Mouse (Mus musculus): ENCODE results near the gene Kcnd3. TPM values are rescaled to one million over a fixed set of nuclear protein-coding genes. Genes with fewer than 3 reads are reported as not detected.

Gene Kcnd3
- polyA plus RNA-seq, 1 experiment: 5.0 TPM

GRCm38 (mm10) chr3:105436383-105436782 lies 15.7 kb upstream of the Kcnd3 start:
- Histone ChIP-seq H3K4me3 (ENCODE audit: insufficient read depth, low read depth, low read length) (no peak overlapping the region), H3K4me1 (ENCODE audit: control insufficient read depth, insufficient read depth, low read length) (no peaks in the 10 kb centered on the region), H3K36me3 (ENCODE audit: control insufficient read depth, insufficient read depth, low read length) (no peaks in the 10 kb centered on the region), H3K27ac (ENCODE audit: insufficient read depth, low read depth, low read length) (no peak overlapping the region), H3K27me3 (replicated peaks; ENCODE audit: control insufficient read depth, insufficient read depth, low read length) (no peaks in the 10 kb centered on the region)
- TF ChIP-seq POLR2A (IDR thresholded peaks at IDR 0.05; ENCODE audit: low read depth, low read length): no peak
- no peak for TF ChIP-seq CTCF (conservative IDR thresholded peaks at IDR 0.05; ENCODE audit: insufficient read depth, insufficient read length, low read depth, low read length)
- no peak for DNase-seq
- 55% methylated on average over 2 of the region's 2 CpGs for WGBS

GRCm38 (mm10) chr3:105436971-105437370 lies 15.2 kb upstream of the Kcnd3 start:
- TF ChIP-seq POLR2A (IDR thresholded peaks at IDR 0.05; ENCODE audit: low read depth, low read length) (no peak), CTCF (conservative IDR thresholded peaks at IDR 0.05; ENCODE audit: insufficient read depth, insufficient read length, low read depth, low read length) (no peak)
- H3K4me1 ChIP-seq (ENCODE audit: control insufficient read depth, insufficient read depth, low read length): no peaks in the 10 kb centered on the region
- no peaks in the 10 kb centered on the region for H3K27me3 ChIP-seq (replicated peaks; ENCODE audit: control insufficient read depth, insufficient read depth, low read length)
- WGBS: 78% methylated on average over 11 of the region's 11 CpGs
- H3K27ac ChIP-seq (ENCODE audit: insufficient read depth, low read depth, low read length): no peak overlapping the region
- DNase-seq: no peak
- H3K4me3 ChIP-seq (ENCODE audit: insufficient read depth, low read depth, low read length): no peak overlapping the region
- no peaks in the 10 kb centered on the region for H3K36me3 ChIP-seq (ENCODE audit: control insufficient read depth, insufficient read depth, low read length)

GRCm38 (mm10) chr3:105440873-105441495 lies 11.1 kb upstream of the Kcnd3 start:
- 72% methylated on average over 4 of the region's 4 CpGs for WGBS
- Histone ChIP-seq H3K27ac (ENCODE audit: insufficient read depth, low read depth, low read length) (no peak overlapping the region), H3K4me1 (ENCODE audit: control insufficient read depth, insufficient read depth, low read length) (no peaks in the 10 kb centered on the region), H3K27me3 (replicated peaks; ENCODE audit: control insufficient read depth, insufficient read depth, low read length) (no peaks in the 10 kb centered on the region), H3K4me3 (ENCODE audit: insufficient read depth, low read depth, low read length) (no peak overlapping the region), H3K36me3 (ENCODE audit: control insufficient read depth, insufficient read depth, low read length) (no peaks in the 10 kb centered on the region)
- no peak for DNase-seq
- TF ChIP-seq POLR2A (IDR thresholded peaks at IDR 0.05; ENCODE audit: low read depth, low read length): no peak
- TF ChIP-seq CTCF (conservative IDR thresholded peaks at IDR 0.05; ENCODE audit: insufficient read depth, insufficient read length, low read depth, low read length): no peak

- Histone ChIP-seq H3K4me1 (ENCODE audit: control insufficient read depth, insufficient read depth, low read length) (no peaks in the 10 kb centered on the region), H3K36me3 (ENCODE audit: control insufficient read depth, insufficient read depth, low read length) (no peaks in the 10 kb centered on the region), H3K27ac (ENCODE audit: insufficient read depth, low read depth, low read length) (no peak overlapping the region), H3K4me3 (ENCODE audit: insufficient read depth, low read depth, low read length) (peak overlapping the region; percentile 18; the same call in 1 of the 2 replicates), H3K27me3 (replicated peaks; ENCODE audit: control insufficient read depth, insufficient read depth, low read length) (peaks cover 1% of the 10 kb centered on the region)
- no peak for TF ChIP-seq CTCF (conservative IDR thresholded peaks at IDR 0.05; ENCODE audit: insufficient read depth, insufficient read length, low read depth, low read length)
- no peak for TF ChIP-seq POLR2A (IDR thresholded peaks at IDR 0.05; ENCODE audit: low read depth, low read length)
- peak; percentile 36 for DNase-seq
- 5% methylated on average over 22 of the region's 22 CpGs for WGBS
These were observed 1.3 kb upstream of the Kcnd3 start for GRCm38 (mm10) chr3:105450641-105451470.

GRCm38 (mm10) chr3:105452556-105453213 lies 555 bp downstream of the Kcnd3 start:
- Histone ChIP-seq H3K27ac (ENCODE audit: insufficient read depth, low read depth, low read length) (no peak overlapping the region), H3K36me3 (ENCODE audit: control insufficient read depth, insufficient read depth, low read length) (no peaks in the 10 kb centered on the region), H3K27me3 (replicated peaks; ENCODE audit: control insufficient read depth, insufficient read depth, low read length) (peaks cover 1% of the 10 kb centered on the region), H3K4me1 (ENCODE audit: control insufficient read depth, insufficient read depth, low read length) (no peaks in the 10 kb centered on the region), H3K4me3 (ENCODE audit: insufficient read depth, low read depth, low read length) (peak overlapping the region; percentile 55)
- peak; percentile 14 for DNase-seq
- no peak for TF ChIP-seq CTCF (conservative IDR thresholded peaks at IDR 0.05; ENCODE audit: insufficient read depth, insufficient read length, low read depth, low read length)
- WGBS: 1% methylated on average over 57 of the region's 60 CpGs

GRCm38 (mm10) chr3:105453214-105453950 lies 1.3 kb downstream of the Kcnd3 start:
- TF ChIP-seq CTCF (conservative IDR thresholded peaks at IDR 0.05; ENCODE audit: insufficient read depth, insufficient read length, low read depth, low read length): no peak
- TF ChIP-seq POLR2A (IDR thresholded peaks at IDR 0.05; ENCODE audit: low read depth, low read length): no peak
- Histone ChIP-seq H3K4me1 (ENCODE audit: control insufficient read depth, insufficient read depth, low read length) (no peaks in the 10 kb centered on the region), H3K27me3 (replicated peaks; ENCODE audit: control insufficient read depth, insufficient read depth, low read length) (peaks cover 1% of the 10 kb centered on the region), H3K27ac (ENCODE audit: insufficient read depth, low read depth, low read length) (no peak overlapping the region), H3K4me3 (ENCODE audit: insufficient read depth, low read depth, low read length) (peak overlapping the region; percentile 55), H3K36me3 (ENCODE audit: control insufficient read depth, insufficient read depth, low read length) (no peaks in the 10 kb centered on the region)
- 5% methylated on average over 19 of the region's 19 CpGs for WGBS
- DNase-seq: no peak
